Mouse (Mus musculus): ENCODE results near the gene Atxn1. TPM values are rescaled to one million over a fixed set of nuclear protein-coding genes. Genes with fewer than 3 reads are reported as not detected.
A peak's percentile ranks its signal among the peaks of the same experiment; 100 is the strongest.

Gene Atxn1
- total and polyA plus RNA-seq, 3 experiments, result 9.4 to 61.0 (median 25.0) TPM

DNA sequence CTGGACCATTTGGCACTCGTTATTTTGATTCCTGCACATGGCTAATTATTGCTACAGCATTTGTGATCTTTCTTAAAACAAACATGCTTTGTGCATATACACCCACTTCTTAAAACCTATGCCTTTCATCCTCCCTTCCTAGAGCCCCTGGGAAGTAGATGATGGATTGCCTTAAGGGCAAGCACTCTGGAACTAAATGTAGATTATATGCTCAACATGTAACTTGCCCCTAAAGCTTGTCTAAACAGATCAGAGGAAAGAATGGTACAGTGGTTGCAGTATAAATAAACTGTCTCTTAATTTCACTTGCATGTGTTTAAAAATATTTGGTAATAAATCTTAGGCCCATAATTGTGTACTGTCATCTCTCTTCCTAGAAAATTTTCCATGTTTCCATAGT lies 370.9 kb downstream of the Atxn1 start:
- Histone ChIP-seq H3K36me3 (replicated peaks) (peaks cover 2% of the 10 kb centered on the region), H3K4me1 (ENCODE audit: insufficient read depth, low read depth, low read length) (no peaks in the 10 kb centered on the region), H3K9me3 (replicated peaks) (no peaks in the 10 kb centered on the region), H3K27me3 (ENCODE audit: insufficient read depth, low read length) (no peaks in the 10 kb centered on the region), H3K4me3 (ENCODE audit: low read depth, low read length) (no peak overlapping the region)
- DNase-seq (ENCODE audit: low spot score), result no peak
- ATAC-seq (ENCODE audit: extremely low read depth, insufficient number of reproducible peaks, low FRiP score, poor library complexity, severe bottlenecking), result no peak
- TF ChIP-seq TAL1 (conservative IDR thresholded peaks at IDR 0.05; ENCODE audit: low read depth, low read length) (no peak), CTCF (IDR thresholded peaks at IDR 0.05; ENCODE audit: low read depth, low read length) (no peak), POLR2AphosphoS5 (IDR thresholded peaks at IDR 0.05; ENCODE audit: insufficient replicate concordance, low read depth, low read length) (no peak), GATA2 (IDR thresholded peaks at IDR 0.05; ENCODE audit: borderline replicate concordance, low read depth, low read length) (no peak), GATA1 (IDR thresholded peaks at IDR 0.05; ENCODE audit: borderline replicate concordance, low read length) (no peak)

DNA sequence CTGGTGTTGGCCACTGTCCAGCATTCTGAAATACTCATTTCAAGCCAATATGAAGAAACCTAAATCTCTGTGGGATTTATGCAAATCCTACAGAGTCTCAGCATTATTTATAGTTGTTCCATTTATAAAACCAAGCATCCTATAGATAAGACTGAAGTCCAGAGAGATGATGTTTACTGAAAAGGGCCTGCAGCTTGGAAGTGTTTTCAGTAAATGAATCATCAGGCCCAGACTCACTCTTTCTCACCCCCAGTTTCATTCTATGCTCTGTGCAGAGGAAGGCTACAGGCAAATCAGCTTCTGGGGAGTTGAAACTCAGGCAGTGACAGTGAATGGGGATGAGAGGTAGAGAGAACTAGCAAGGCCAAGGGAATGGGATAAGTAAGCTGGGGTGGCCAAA lies 373.9 kb downstream of the Atxn1 start:
- TF ChIP-seq GATA2 (IDR thresholded peaks at IDR 0.05; ENCODE audit: borderline replicate concordance, low read depth, low read length), result no peak
- no peak for TF ChIP-seq CTCF (IDR thresholded peaks at IDR 0.05; ENCODE audit: low read depth, low read length)
- no peak for TF ChIP-seq POLR2AphosphoS5 (IDR thresholded peaks at IDR 0.05; ENCODE audit: insufficient replicate concordance, low read depth, low read length)
- no peak for TF ChIP-seq TAL1 (conservative IDR thresholded peaks at IDR 0.05; ENCODE audit: low read depth, low read length)
- TF ChIP-seq GATA1 (IDR thresholded peaks at IDR 0.05; ENCODE audit: borderline replicate concordance, low read length), result no peak
- no peaks in the 10 kb centered on the region for H3K4me1 ChIP-seq (ENCODE audit: insufficient read depth, low read depth, low read length)
- no peaks in the 10 kb centered on the region for H3K27me3 ChIP-seq (ENCODE audit: insufficient read depth, low read length)
- H3K9me3 ChIP-seq (replicated peaks), result no peaks in the 10 kb centered on the region
- DNase-seq (ENCODE audit: low spot score) (no peak), ATAC-seq (ENCODE audit: extremely low read depth, insufficient number of reproducible peaks, low FRiP score, poor library complexity, severe bottlenecking) (no peak)
- no peak overlapping the region for H3K4me3 ChIP-seq (ENCODE audit: low read depth, low read length)
- no peaks in the 10 kb centered on the region for H3K36me3 ChIP-seq (replicated peaks)

DNA sequence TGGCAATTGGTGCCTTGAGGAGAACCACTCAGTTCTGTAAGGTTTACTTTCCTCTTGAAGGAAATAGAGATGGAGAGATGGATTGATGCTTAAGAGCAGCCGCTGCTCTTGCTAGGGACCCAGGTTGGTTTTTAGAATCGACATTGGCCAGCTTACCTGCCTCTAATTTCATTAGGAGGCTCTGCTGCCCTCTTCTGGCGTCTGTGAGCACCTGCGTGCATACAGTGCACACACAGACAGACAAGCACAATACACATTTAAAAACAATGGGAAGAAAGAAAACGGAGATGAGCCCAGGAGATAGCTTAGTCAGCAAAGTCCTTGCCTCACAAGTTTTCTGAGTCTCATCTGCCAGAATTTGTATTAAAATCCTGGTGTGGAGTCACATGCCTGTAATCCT lies 381.7 kb downstream of the Atxn1 start:
- TF ChIP-seq POLR2AphosphoS5 (IDR thresholded peaks at IDR 0.05; ENCODE audit: insufficient replicate concordance, low read depth, low read length), result no peak
- TF ChIP-seq CTCF (IDR thresholded peaks at IDR 0.05; ENCODE audit: low read depth, low read length), result peak; percentile 5; the same call in 1 of the 2 replicates
- no peak for TF ChIP-seq TAL1 (conservative IDR thresholded peaks at IDR 0.05; ENCODE audit: low read depth, low read length)
- no peaks in the 10 kb centered on the region for H3K9me3 ChIP-seq (replicated peaks)
- ATAC-seq (ENCODE audit: extremely low read depth, insufficient number of reproducible peaks, low FRiP score, poor library complexity, severe bottlenecking) (no peak), DNase-seq (ENCODE audit: low spot score) (no peak)
- H3K4me3 ChIP-seq (ENCODE audit: low read depth, low read length), result no peak overlapping the region
- H3K36me3 ChIP-seq (replicated peaks), result peaks cover 23% of the 10 kb centered on the region
- H3K27me3 ChIP-seq (ENCODE audit: insufficient read depth, low read length), result no peaks in the 10 kb centered on the region
- H3K4me1 ChIP-seq (ENCODE audit: insufficient read depth, low read depth, low read length), result no peaks in the 10 kb centered on the region

DNA sequence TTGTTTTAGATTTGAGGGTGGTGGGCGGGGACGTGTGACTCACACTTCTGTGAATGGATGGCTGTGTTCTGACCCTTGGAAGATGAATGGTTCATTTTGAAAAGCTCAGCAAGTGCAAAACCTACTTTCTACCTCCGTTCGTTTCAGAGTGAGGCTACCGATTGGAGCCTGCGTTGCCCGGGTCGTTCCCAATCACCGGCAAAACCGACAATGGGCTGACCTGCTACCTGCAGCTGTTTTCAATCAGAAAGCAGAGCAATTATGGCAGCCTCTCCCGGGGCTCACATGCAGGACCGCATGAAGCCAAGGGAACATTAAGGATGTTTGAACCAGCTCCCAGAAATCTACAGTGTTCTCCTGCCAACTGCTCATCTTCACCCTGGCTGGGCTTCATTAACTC lies 382.5 kb downstream of the Atxn1 start:
- DNase-seq (ENCODE audit: low spot score), result no peak
- H3K36me3 ChIP-seq (replicated peaks), result peaks cover 23% of the 10 kb centered on the region
- no peaks in the 10 kb centered on the region for H3K9me3 ChIP-seq (replicated peaks)
- H3K4me1 ChIP-seq (ENCODE audit: insufficient read depth, low read depth, low read length), result no peaks in the 10 kb centered on the region
- TF ChIP-seq GATA1 (IDR thresholded peaks at IDR 0.05; ENCODE audit: borderline replicate concordance, low read length), result no peak
- no peak for TF ChIP-seq GATA2 (IDR thresholded peaks at IDR 0.05; ENCODE audit: borderline replicate concordance, low read depth, low read length)
- no peak for TF ChIP-seq CTCF (IDR thresholded peaks at IDR 0.05; ENCODE audit: low read depth, low read length)
- TF ChIP-seq TAL1 (conservative IDR thresholded peaks at IDR 0.05; ENCODE audit: low read depth, low read length), result no peak
- TF ChIP-seq POLR2AphosphoS5 (IDR thresholded peaks at IDR 0.05; ENCODE audit: insufficient replicate concordance, low read depth, low read length), result no peak
- H3K27me3 ChIP-seq (ENCODE audit: insufficient read depth, low read length), result no peaks in the 10 kb centered on the region
- H3K4me3 ChIP-seq (ENCODE audit: low read depth, low read length), result no peak overlapping the region
- ATAC-seq (ENCODE audit: extremely low read depth, insufficient number of reproducible peaks, low FRiP score, poor library complexity, severe bottlenecking), result no peak

DNA sequence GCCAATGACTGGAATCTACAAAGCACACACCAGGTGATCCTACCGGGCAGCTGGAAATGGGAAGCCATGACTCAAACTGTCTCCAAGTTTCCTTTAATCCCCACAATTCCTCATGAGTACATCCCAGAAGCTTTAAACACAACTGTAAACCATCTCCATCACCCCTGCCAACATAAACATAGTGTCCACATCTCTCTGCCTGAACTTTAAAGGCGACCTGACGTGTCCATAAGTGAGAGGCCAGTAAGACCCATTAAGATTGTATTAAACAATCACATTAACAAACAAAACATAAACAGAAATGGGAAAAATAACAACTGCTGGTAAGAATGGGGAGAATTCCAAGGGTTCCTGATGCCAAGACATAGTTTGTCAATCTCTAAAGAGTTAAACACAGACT lies 385.1 kb downstream of the Atxn1 start:
- Histone ChIP-seq H3K4me1 (ENCODE audit: insufficient read depth, low read depth, low read length) (no peaks in the 10 kb centered on the region), H3K36me3 (replicated peaks) (peaks cover 38% of the 10 kb centered on the region), H3K4me3 (ENCODE audit: low read depth, low read length) (no peak overlapping the region), H3K9me3 (replicated peaks) (no peaks in the 10 kb centered on the region), H3K27me3 (ENCODE audit: insufficient read depth, low read length) (no peaks in the 10 kb centered on the region)
- TF ChIP-seq TAL1 (conservative IDR thresholded peaks at IDR 0.05; ENCODE audit: low read depth, low read length), result no peak
- TF ChIP-seq GATA2 (IDR thresholded peaks at IDR 0.05; ENCODE audit: borderline replicate concordance, low read depth, low read length), result no peak
- no peak for TF ChIP-seq CTCF (IDR thresholded peaks at IDR 0.05; ENCODE audit: low read depth, low read length)
- no peak for TF ChIP-seq GATA1 (IDR thresholded peaks at IDR 0.05; ENCODE audit: borderline replicate concordance, low read length)
- TF ChIP-seq POLR2AphosphoS5 (IDR thresholded peaks at IDR 0.05; ENCODE audit: insufficient replicate concordance, low read depth, low read length), result no peak
- ATAC-seq (ENCODE audit: extremely low read depth, insufficient number of reproducible peaks, low FRiP score, poor library complexity, severe bottlenecking), result no peak
- no peak for DNase-seq (ENCODE audit: low spot score)

DNA sequence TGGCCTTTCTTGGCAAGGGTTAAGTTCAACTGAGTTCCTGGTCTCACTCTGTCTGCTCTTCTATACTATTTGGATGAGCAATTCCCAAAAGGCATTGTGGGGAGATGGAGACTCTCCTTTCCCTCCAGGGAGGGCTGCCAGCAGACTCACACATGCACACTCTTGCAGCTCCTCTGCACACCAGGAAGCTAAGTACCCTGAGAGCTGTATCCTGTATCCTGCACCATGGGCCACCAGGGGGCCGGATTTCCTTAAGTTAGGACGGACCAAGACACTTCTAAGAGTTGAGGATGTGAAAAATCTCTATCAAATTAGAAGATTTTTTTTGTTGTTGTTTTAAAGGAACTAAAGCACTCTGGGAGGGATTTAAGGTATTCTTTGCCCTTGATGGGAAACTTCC lies 387.0 kb downstream of the Atxn1 start:
- H3K36me3 ChIP-seq (replicated peaks), result peaks cover 40% of the 10 kb centered on the region
- ATAC-seq (ENCODE audit: extremely low read depth, insufficient number of reproducible peaks, low FRiP score, poor library complexity, severe bottlenecking), result no peak
- no peak for DNase-seq (ENCODE audit: low spot score)

More for the DNA sequence above, 387.0 kb downstream of the Atxn1 start:
- no peak for TF ChIP-seq POLR2AphosphoS5 (IDR thresholded peaks at IDR 0.05; ENCODE audit: insufficient replicate concordance, low read depth, low read length)
- no peak for TF ChIP-seq TAL1 (conservative IDR thresholded peaks at IDR 0.05; ENCODE audit: low read depth, low read length)
- no peak for TF ChIP-seq GATA2 (IDR thresholded peaks at IDR 0.05; ENCODE audit: borderline replicate concordance, low read depth, low read length)
- no peak for TF ChIP-seq CTCF (IDR thresholded peaks at IDR 0.05; ENCODE audit: low read depth, low read length)
- no peak for TF ChIP-seq GATA1 (IDR thresholded peaks at IDR 0.05; ENCODE audit: borderline replicate concordance, low read length)
- Histone ChIP-seq H3K4me3 (ENCODE audit: low read depth, low read length) (no peak overlapping the region), H3K9me3 (replicated peaks) (no peaks in the 10 kb centered on the region), H3K4me1 (ENCODE audit: insufficient read depth, low read depth, low read length) (no peaks in the 10 kb centered on the region; the same call in 1 of the 2 replicates), H3K27me3 (ENCODE audit: insufficient read depth, low read length) (no peaks in the 10 kb centered on the region)
